Mouse (Mus musculus) stomach, adult 2 months (tissue): ENCODE measurements around the gene Tgfbr1. TPM values are rescaled to one million over a fixed set of nuclear protein-coding genes. Genes with fewer than 3 reads are reported as not detected.

Experiments
- polyA plus RNA-seq: library from polyadenylated mRNA; depleted of rRNA; stranded (reverse); fragments of >200 nt; gene quantifications from 2 replicates; pipeline ENCODE4 v1.2.3, GENCODE M21; 2012; rRNA removed

The Tgfbr1 gene
- polyA plus RNA-seq: 0.60 and 0.78 TPM in 2 replicates

DNA sequence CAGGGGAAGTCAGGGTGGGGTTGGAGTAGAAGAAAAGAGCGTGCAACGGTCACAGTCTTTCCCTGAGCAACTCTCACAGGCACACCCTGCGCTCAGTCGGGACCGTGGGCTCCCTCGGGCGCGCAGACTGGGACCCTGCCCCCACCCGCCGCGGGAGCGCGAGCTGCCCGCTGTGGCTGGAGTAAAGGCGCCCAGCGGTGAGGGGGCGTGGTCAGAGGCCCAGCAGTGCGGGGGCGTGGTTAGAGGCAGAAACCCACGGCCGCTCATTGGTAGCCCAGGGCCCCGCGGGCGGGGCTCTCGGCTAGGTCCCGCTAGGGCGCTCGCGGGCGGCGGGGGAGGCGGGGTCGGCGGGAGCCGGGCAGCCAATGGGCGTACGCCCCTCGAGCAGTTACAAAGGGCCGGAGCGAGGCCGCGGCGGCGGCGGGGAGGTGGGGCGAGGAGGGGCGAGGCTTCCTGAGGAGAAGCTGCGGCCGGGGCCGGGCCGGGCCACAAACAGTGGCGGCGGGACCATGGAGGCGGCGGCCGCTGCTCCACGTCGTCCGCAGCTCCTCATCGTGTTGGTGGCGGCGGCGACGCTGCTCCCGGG, at the start of gene Tgfbr1:
Gene Tgfbr1, plus strand, starts transcription at position 420 of the 586 bp plus-strand sequence.

Other genes starting within 250 kb of the Tgfbr1 start
- gene Col15a1, start 145.1 kb upstream of the Tgfbr1 start, polyA plus RNA-seq: 26.5 and 38.6 TPM in 2 replicates
- 4.8 and 5.9 TPM in 2 replicates for gene Alg2, start 121.1 kb downstream of the Tgfbr1 start, polyA plus RNA-seq
- gene Sec61b, start 121.4 kb downstream of the Tgfbr1 start, polyA plus RNA-seq: 183 and 316 TPM in 2 replicates